Mouse (Mus musculus) left cerebral cortex, postnatal 10 days (tissue): Measurements from ENCODE around the gene Dnajc7. TPM values are rescaled to one million over a fixed set of nuclear protein-coding genes. Genes with fewer than 3 reads are reported as not detected.
"Not testable (repeated sequence)": the region's sequence is repeated elsewhere in the genome, so short reads cannot be mapped to it uniquely, and the experiment has no call there.

ENCODE experiments used
- DNase-seq, 2 experiments: peaks; one replicate each; pipeline ENCODE4 v3.0.0; 2021 to 2022; ENCODE audit warnings: low spot score in 2 of 2, mixed read lengths in 1 of 2; ENCODE audit errors: extremely low spot score in 1 of 2
- intact Hi-C: fragments of 180-260 bp; cut with DNase I; formaldehyde crosslinking; loops from one replicate; pipeline ENCODE4 v1.15.1; 2025
- total RNA-seq, 2 experiments: library from RNA; stranded (reverse); gene quantifications; 2 replicates each; pipeline ENCODE4 v1.2.3; 2021

The Dnajc7 gene
- total RNA-seq, 2 experiments from 2014 or later, result 234 to 253 TPM

DNA sequence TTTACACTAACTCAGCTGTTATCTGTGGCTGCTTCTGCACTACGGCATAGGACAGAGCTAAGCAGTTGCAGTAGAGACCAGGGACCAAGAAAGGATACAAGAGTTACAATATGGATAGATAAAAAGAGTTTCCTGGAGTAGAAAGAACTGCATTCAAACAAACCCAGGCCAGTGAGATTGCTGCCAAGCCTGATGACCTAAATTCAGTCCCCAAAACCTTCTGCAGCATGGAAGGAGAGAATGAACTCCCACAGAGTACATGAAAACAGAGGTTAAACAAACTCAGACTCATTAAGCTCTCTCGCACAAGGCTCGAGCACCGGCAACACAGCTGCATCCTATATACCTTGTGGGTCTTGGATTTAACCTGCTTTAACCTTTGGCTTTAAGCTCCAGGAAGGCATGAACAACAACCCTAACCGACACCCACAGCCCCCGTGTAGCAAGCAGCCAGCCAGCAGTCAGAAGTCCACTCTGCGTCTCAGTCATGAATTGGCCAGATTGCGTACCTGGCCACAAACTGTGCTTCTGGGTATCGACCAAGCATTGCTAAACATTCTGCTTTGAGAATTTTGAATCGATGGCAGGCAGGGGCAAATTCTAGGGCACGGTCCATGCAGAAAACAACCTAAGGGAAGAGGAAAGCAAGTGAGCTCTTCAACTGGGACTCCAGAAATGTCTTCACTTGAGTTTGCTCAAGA lies 27.5 kb downstream of the Dnajc7 start:
- no peak for DNase-seq
- intact Hi-C loops, result no loop called here

DNA sequence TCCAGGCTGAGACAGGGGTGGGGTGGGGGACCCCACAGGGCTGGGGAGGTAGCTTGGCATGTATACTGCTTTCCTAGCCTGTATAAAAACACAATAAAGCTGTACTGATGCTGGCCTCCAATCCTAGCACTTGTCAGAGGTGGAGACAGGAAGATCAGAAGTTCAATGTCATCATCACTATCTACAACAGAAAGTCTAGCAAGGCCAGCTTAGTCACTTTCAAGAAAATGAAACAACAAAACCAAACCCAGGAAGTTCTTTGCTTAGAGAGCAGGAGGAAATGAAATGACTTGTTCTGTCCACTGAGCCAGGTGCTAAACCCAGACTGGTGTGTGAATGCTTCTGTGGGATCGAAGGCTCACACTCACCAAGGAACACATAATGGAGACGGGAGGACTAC lies 31.5 kb downstream of the Dnajc7 start:
- intact Hi-C loops, result no loop called here
- DNase-seq, result no peak

DNA sequence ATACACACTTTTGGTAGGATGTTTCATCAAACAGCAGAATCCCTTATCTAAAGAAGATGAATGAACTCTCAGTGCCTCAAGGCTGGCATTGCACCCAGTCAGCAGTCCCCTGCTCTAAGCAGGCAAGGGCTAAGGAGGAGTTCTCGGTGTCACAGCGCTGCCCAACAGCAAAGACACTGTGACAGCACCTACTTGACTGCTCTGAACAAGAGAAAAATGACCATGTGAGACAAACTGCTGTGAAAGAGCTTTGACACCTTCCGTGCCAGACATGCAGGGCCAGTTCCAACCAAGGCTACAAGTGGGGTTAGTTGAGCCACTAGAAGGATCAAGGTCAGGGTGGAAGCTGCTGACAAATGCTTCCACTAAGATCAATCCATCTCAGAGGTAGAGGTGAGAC lies 34.8 kb downstream of the Dnajc7 start:
- intact Hi-C loops, result no loop called here
- DNase-seq, result no peak

DNA sequence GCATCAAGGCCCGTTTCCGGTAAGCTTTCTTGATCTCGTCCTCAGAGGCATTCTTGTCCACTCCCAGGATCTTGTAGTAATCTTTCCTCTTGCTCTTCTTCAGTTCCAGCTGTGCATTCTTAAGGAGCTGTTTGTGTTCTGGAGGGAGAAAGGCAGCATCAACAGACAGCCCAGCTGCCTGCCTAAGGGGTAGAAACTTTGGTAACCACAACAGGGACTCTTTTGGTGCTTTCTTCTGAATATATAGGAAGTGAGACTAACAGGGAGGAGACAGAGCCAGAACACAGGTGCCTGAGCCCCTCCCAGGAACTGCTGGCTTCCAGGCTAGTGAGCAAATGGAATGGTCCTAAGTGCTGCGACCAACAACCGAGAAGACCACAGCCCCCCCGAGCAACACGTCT lies 35.4 kb downstream of the Dnajc7 start:
- no peak for DNase-seq
- intact Hi-C loops, result no loop called here

DNA sequence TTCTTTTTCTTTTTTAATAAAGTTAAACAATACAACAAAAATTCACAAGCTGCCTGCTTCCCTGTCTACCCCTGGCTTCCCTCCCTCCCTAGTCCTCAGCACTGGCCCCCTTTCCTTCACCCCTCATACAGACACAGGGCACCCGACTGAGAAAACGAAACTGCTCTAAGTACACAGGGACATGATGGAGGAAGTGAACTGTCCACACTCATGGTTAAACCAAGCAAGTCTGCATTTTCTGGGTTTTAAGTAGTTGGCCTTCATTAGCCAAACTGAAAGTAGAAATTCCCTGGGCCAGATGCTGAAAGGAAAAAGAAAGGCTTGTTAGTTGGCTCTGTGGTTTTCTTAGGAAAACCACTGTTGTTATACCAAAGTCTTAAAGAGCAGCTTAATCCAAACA lies 37.1 kb downstream of the Dnajc7 start:
- no peak for DNase-seq
- intact Hi-C loops, result no loop called here

DNA sequence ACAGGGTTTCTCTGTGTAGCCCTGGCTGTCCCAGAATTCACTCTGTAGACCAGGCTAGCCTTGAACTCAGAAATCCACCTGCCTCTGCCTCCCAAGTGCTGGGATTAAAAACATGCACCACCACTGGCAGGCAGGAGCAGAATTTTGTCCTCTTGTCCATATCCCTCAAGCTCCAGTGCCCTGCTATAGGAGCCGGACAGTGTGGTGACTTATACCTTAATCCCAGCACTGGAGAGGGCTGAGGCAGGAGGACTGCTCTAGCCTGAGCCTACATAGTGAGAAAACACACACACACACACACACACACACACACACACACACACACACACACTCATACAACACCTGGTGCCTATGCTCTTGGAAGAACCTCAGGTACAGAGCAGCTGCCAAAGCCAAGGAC lies 37.6 kb downstream of the Dnajc7 start:
- DNase-seq, intact Hi-C loops: not testable (repeated sequence)

DNA sequence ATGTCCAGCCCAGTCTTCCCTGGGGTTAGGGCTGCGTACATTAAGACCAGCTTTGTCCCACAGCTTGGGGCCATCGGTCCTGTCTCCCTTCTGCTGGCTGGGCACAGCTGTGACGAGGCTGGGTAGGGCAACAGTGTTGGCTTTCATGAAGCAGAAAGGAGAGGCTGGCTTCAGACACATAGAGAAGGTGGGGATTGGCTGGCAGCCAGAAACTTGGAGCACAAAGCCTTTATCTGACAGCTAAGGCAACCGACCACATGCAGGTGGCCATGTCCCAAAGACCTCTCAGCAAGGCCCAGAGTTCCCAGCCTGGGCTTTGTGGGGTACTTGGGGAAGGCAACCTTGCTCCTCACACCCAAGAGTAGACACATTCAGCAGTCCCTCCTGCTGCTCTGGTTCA lies 38.2 kb downstream of the Dnajc7 start:
- peak in 1 of 2 experiments; percentile 74 for DNase-seq
- intact Hi-C loops, result no loop called here

DNA sequence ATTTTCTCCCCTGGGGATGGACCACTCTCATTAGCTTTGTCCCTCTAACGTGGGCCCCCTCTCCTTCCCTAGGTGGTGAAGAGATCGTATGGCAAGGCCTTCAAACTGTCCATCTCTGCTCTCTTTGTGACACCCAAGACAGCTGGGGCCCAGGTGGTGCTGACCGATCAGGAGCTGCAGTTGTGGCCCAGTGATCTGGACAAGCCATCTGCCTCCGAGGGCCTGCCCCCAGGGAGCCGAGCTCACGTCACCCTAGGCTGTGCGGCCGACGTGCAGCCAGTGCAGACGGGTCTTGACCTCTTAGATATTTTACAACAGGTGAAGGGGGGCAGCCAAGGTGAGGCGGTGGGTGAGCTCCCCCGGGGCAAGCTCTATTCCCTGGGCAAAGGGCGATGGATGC lies 39.7 kb downstream of the Dnajc7 start:
- intact Hi-C loops, result no loop called here
- no peak for DNase-seq

DNA sequence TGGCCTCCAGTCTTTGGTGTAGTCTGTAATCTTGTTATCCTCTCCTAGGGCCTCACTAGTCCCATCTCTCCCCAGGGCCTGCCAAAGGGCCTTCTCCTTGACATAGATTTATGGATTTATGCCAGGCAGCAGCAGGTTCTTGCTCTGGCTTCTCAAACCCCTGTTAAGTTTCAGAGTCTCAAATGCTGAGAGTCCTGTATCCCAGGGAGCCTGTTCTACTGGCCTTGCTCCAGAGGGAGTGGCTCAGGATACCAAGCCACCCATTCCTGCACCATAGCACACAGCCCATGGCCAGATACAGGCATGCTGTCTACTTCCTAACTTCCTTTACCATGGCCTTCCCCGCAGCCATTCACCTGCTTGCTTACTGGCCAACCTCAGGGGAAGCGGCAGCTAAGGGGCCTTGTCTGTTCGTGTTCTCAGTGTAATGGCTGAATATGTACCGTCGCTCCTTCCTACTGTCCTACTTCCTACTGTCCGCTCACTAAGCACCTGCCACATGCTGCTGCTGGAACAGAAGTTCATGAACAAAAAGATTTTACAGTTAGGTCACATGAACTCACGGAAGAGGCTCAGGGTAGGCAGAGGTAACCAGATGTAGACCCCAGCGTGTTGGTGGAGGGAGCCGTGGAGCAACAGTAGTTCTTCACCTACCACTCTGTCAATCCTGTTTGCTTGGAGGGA lies 40.7 kb downstream of the Dnajc7 start:
- intact Hi-C loops, result no loop called here
- no peak for DNase-seq

DNA sequence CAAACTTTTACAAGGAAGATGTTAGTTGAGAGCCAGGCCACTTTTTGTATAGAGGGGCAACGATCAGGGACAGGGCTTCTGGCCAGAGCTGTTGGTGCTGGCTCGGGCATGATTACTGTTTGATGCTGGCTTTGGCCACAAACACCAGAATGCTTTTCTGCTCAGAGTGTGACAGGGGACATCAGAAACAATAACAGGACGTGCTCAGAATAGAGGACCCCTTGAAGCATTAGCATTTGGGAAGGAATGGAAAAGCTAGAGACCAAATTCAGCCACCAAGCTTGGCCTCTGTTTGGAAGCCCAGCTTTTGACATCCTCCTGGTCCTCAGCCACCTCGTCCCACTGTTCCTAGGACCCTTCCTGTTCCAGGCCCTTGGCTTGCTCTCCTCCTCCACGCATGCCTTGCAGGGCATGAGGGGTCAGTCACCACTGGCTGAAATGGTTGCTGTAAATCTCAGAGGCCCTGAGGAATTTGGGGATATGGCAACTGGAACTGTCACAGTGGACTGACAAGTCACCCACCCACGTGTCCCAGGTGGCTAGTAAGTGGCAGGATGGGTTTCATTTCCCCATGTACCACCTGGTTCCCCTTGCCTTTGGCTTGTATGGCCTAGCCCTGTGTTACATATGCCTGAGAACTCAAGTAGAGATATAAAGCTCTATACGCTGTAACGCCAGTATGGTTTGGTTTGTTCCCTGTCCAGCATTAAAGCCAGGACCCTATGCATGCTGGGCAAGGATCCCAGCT lies 41.9 kb downstream of the Dnajc7 start:
- intact Hi-C loops, result no loop called here
- DNase-seq, result no peak

DNA sequence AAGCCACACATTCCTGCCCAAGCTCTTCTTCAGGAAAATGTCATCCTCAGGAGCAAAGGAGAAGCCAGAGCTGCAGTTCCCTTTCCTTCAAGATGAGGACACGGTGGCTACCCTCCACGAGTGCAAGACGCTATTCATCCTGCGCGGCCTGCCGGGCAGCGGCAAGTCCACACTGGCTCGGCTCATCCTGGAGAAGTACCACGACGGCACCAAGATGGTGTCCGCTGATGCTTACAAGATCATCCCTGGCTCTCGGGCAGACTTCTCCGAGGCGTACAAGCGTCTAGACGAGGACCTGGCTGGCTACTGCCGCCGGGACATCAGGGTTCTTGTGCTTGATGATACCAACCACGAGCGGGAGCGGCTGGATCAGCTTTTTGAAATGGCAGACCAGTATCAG lies 43.7 kb downstream of the Dnajc7 start:
- intact Hi-C loops, result no loop called here
- no peak for DNase-seq

DNA sequence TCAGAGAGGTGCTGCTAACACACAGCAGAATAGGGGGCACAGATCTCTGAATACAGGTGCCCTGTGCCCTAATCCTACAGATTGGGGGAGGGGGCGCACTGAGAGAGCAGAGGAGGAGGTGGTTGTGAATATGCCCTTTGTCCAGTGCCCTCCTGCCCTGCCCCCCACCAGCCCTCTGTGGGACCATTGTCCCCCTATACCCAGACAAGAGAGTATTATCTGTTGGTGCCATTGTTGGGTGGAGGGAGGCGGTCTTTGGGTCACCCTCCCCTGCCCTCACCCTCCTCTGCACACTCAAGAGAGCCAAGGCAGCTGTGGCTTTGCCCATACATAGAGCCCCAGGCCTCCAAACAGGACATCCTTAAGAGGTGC lies 44.5 kb downstream of the Dnajc7 start:
- peak in 1 of 2 experiments; percentile 70 for DNase-seq
- intact Hi-C loops, result no loop called here

DNA sequence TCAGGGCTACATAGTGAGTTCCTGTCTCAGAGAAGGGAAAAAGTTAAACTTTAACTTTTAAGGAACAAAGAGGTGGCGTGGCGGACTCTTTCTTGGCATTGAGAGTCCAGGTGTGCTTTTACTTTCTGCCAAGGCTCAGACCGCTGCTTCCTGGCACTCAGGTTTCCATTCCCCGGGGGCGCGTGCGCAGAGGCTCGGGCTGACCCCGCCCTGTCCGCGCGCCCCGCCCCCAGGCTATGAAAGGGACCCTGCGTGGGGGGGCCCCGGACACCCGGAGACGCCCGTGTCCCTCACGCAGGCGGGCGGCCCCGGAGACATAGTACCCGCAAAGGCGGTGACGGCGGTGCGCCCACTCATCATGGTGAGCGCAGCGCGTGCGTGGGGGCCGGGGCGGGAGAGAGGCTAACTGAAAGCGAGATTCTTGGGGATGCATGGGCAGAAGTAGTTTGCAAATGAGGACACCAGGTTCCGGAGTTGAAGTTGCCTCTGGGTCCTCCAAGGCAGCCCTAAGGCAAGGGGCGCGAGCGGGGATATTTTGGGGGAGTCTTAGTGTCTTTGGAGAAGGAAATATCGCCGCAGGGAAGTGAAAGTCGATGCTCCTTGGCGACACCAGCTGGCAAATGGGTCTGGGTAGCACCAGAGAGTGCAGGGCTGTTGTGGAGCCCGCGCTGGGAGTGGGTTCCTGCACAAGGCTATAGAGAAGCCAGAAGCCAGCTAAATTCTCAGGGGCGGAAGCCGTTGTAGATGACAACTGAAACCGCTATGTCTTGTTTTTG lies 45.1 kb downstream of the Dnajc7 start, which contains the start of gene Cnp:
Cnp (plus strand) TSS at position 197 of the 776 bp plus-strand sequence.
- intact Hi-C loops, result loop anchor here (5.0 kb wide), 1 partner anchor 37 kb away; no protein-coding TSS in a partner anchor

DNA sequence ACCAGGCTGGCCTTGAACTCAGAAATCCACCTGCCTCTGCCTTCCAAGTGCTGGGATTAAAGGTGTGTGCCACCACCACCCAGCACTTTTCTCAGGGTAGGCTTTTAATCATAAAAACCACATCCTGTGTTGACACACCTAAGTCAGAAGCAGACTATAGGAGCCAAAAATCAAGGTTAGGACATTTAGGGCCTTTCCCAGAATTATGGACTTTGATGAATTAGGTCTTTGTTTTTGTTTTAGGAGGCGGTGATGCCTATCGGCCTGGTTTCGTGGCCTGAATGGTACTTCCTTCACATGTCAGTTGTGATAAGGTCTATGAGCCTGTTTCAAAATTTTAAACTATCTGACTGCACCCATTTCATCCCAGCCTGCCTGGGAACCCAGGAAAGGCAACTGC lies 45.8 kb downstream of the Dnajc7 start:
- intact Hi-C loops, result loop anchor here (5.0 kb wide), 1 partner anchor 38 kb away; no protein-coding TSS in a partner anchor
- DNase-seq, result no peak

More for the DNA sequence above, 45.1 kb downstream of the Dnajc7 start, which contains the start of gene Cnp:
- peak; percentile 45 to 83 for DNase-seq

DNA sequence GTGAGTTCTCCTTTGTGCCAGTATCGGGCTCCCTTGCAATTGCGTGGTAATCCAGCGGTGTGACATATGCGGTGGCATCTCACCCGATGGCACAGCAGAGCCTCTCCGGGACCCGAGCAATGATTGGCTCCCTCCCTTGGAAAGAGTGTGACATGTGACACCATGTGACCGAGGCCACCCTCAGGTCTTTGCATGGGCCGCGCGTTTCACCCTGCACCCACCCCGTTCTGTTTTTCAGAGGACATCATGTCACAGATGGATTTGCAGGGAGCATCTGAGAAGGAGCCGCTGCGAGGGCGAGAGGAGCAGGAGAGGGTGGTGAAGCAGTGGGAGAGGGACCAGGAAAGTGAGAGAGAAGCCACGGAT lies 48.8 kb downstream of the Dnajc7 start:
- no peak for DNase-seq
- intact Hi-C loops, result loop anchor here (2.0 to 5.0 kb wide), 2 partner anchors 41 to 132 kb away; no protein-coding TSS in a partner anchor

DNA sequence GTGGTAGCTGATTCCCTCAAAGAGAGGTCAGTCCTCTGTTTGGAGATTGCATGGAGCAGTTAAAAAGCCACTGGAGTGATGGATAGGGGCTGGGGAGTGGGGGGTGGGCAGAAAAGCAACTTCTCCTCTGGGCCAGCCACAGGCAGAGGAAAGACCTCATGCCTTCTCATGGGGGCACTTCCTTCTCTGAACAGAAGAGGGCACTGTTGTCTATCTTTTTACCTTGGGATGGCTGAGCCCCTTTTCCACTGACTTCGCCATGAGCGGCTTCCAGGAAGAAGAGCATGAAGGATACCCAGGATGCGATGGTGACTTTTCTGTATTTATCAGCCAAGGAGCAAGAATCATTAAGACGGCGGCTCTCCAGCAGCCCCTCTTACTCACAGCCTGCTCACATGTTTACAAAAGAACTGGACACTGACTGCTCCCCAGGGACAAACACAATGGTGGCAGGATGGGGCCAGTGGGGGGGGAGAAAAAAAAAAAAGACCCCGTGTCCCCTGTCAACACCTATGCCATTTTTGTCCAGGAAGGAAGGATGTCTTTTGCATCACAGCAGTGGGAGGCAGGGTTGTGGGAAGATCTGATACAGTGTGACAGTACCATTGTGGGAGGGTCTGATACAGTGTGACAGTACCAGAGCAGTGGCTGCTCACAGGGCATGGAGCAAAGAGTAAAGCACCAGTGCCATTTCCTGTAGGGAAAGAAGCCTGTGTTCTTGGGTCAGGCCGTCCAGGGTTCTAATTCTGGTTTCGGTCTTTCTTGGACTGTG lies 49.4 kb downstream of the Dnajc7 start:
- DNase-seq, result peak; percentile 74 to 81
- intact Hi-C loops, result loop anchor here (2.0 to 5.0 kb wide), 2 partner anchors 42 to 132 kb away; no protein-coding TSS in a partner anchor

DNA sequence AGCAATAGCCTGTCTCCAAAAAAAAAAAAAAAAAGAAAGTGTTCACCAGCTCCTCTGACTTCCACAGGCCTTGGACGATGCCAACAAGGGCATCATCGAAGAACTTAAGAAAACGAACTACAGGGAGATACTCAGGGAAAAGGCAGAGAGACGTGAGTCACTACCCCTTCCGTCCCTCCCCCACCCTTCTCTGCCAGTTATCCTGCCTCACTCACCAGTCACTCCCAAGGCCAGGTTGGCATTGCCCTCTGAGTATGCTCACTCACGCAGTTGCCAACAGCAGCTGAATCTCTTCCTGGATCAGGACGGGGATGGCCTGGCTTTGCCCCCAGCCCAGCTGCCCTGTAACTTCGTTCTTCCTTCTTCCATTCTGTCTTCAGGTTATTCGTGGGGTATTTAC lies 50.2 kb downstream of the Dnajc7 start:
- intact Hi-C loops, result loop anchor here (2.0 to 10.0 kb wide), 4 partner anchors 43 to 395 kb away; no protein-coding TSS in a partner anchor
- no peak for DNase-seq

DNA sequence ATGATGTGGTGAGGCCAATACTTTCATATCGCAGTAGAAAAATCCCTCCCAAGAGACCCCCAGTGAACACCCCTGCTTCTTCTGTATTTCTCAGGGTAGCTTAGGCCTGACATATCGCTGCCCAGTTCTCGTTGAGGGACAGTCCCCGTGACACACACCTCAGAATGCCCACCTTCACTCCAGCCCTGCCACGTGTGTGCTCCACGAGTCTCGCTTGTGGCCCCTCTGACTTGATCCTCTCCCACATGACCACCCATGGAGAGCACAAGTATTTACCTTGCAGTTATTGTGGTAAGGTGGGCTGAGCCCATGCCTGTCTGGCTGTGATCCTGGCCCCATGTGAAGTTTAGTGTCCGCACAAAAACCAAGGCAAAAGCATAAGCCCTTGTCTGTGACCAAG lies 51.3 kb downstream of the Dnajc7 start:
- no peak for DNase-seq
- intact Hi-C loops, result loop anchor here (10.0 kb wide), 2 partner anchors 204 to 396 kb away; no protein-coding TSS in a partner anchor
